Mouse (Mus musculus): ENCODE measurements at regions not wholly inside any gene's neighbourhood (a gene's known extent, or its start where the extent isn't known, plus 50 kb on each side); places are given as distances from the start of the nearest gene placed in this dataset.

- POLR2A ChIA-PET = no interaction called here
Observed at GRCm38 (mm10) chr16:90622677-90623225, 104.5 kb downstream of the Mis18a start.

GRCm38 (mm10) chr16:90621761-90622411, 105.3 kb downstream of the Mis18a start:
- ChIA-PET POLR2A (interaction anchor here in 1 of 4 experiments (1.3 kb wide), 1 partner anchor 401 kb away, joined by 4 read pairs; the partner anchor contains the start of gene Sod1), CTCF (no interaction called here)

More at GRCm38 (mm10) chr16:90622677-90623225, 104.5 kb downstream of the Mis18a start:
- CTCF ChIA-PET = no interaction called here

GRCm38 (mm10) chr16:90619565-90620311, 107.5 kb downstream of the Mis18a start:
- ChIA-PET CTCF (interaction anchor here in 1 of 4 experiments (0.6 to 0.7 kb wide), 3 partner anchors 308 to 729 kb away, joined by 3 to 10 read pairs (median 4); no protein-coding TSS in a partner anchor), POLR2A (interaction anchor here in 1 of 4 experiments (0.6 kb wide), 2 partner anchors 9 to 242 kb away, joined by 3 read pairs; no protein-coding TSS in a partner anchor)

- ChIA-PET POLR2A (interaction anchor here in 1 of 4 experiments (0.7 kb wide), 1 partner anchor 120 kb away, joined by 3 read pairs; no protein-coding TSS in a partner anchor), CTCF (interaction anchor here in 1 of 4 experiments (0.7 kb wide), 1 partner anchor 230 kb away, joined by 3 read pairs; the partner anchor contains the start of gene Hunk)
Observed at GRCm38 (mm10) chr16:90615791-90616190, 111.4 kb downstream of the Mis18a start.

- POLR2A ChIA-PET = interaction anchor here in 1 of 4 experiments (1.4 kb wide), 1 partner anchor 229 kb away, joined by 3 read pairs; no protein-coding TSS in a partner anchor
- CTCF ChIA-PET = no interaction called here
Observed at GRCm38 (mm10) chr16:90614137-90614536, 113.1 kb downstream of the Mis18a start.

- ChIA-PET CTCF (interaction anchor here in 1 of 4 experiments (0.6 kb wide), 1 partner anchor 130 kb away, joined by 3 read pairs; no protein-coding TSS in a partner anchor), POLR2A (interaction anchor here in 2 of 4 experiments (0.7 to 1.4 kb wide), 5 partner anchors 8 to 26 kb away, joined by 3 to 4 read pairs (median 3); no protein-coding TSS in a partner anchor)
Observed at GRCm38 (mm10) chr16:90610097-90610808, 117.0 kb downstream of the Mis18a start.

GRCm38 (mm10) chr16:90599329-90599870, 127.8 kb downstream of the Mis18a start:
- CTCF ChIA-PET = no interaction called here
- POLR2A ChIA-PET = interaction anchor here in 2 of 4 experiments (0.6 to 0.8 kb wide), 2 partner anchors 9 to 11 kb away, joined by 3 read pairs; no protein-coding TSS in a partner anchor

GRCm38 (mm10) chr16:90598727-90599126, 128.5 kb downstream of the Mis18a start:
- POLR2A ChIA-PET = no interaction called here

GRCm38 (mm10) chr16:90592721-90593481, 134.3 kb downstream of the Mis18a start:
- CTCF ChIA-PET = interaction anchor here in 1 of 4 experiments (0.5 kb wide), 1 partner anchor 1631 kb away, joined by 3 read pairs; no protein-coding TSS in a partner anchor
- POLR2A ChIA-PET = no interaction called here

More at GRCm38 (mm10) chr16:90598727-90599126, 128.5 kb downstream of the Mis18a start:
- CTCF ChIA-PET = interaction anchor here in 1 of 4 experiments (0.5 kb wide), 1 partner anchor 54 kb away, joined by 3 read pairs; no protein-coding TSS in a partner anchor

- POLR2A ChIA-PET = interaction anchor here in 3 of 4 experiments (0.6 to 1.3 kb wide), 5 partner anchors 9 to 63 kb away, joined by 3 to 5 read pairs (median 3); no protein-coding TSS in a partner anchor
Observed at GRCm38 (mm10) chr16:90585171-90585570, 142.0 kb downstream of the Mis18a start.

GRCm38 (mm10) chr16:90580411-90580810, 146.8 kb downstream of the Mis18a start:
- CTCF ChIA-PET = no interaction called here
- POLR2A ChIA-PET = interaction anchor here in 2 of 4 experiments (1.2 kb wide), 2 partner anchors 10 to 432 kb away, joined by 3 to 6 read pairs; no protein-coding TSS in a partner anchor

More at GRCm38 (mm10) chr16:90585171-90585570, 142.0 kb downstream of the Mis18a start:
- CTCF ChIA-PET = no interaction called here

- POLR2A ChIA-PET = interaction anchor here in 1 of 4 experiments (0.6 kb wide), 1 partner anchor 565 kb away, joined by 3 read pairs; no protein-coding TSS in a partner anchor
- CTCF ChIA-PET = no interaction called here
Observed at GRCm38 (mm10) chr16:90571107-90571506, 156.1 kb downstream of the Mis18a start.

GRCm38 (mm10) chr16:90569826-90570225, 157.4 kb downstream of the Mis18a start:
- POLR2A ChIA-PET = interaction anchor here in 1 of 4 experiments (0.8 kb wide), 1 partner anchor 13 kb away, joined by 6 read pairs; no protein-coding TSS in a partner anchor
- CTCF ChIA-PET = no interaction called here

GRCm38 (mm10) chr16:90565182-90565581, 162.0 kb downstream of the Mis18a start:
- ChIA-PET POLR2A (interaction anchor here in 1 of 4 experiments (0.6 kb wide), 1 partner anchor 117 kb away, joined by 3 read pairs; no protein-coding TSS in a partner anchor), CTCF (interaction anchor here in 1 of 4 experiments (1.4 kb wide), 1 partner anchor 20 kb away, joined by 7 read pairs; no protein-coding TSS in a partner anchor)

GRCm38 (mm10) chr16:90553120-90553519, 167.3 kb downstream of the Hunk start:
- POLR2A ChIA-PET = no interaction called here
- CTCF ChIA-PET = interaction anchor here in 1 of 4 experiments (0.7 kb wide), 1 partner anchor 32 kb away, joined by 4 read pairs; no protein-coding TSS in a partner anchor

- POLR2A ChIA-PET = interaction anchor here in 1 of 4 experiments (0.7 kb wide), 1 partner anchor 97 kb away, joined by 3 read pairs; no protein-coding TSS in a partner anchor
- CTCF ChIA-PET = no interaction called here
Observed at GRCm38 (mm10) chr16:90551041-90551440, 165.2 kb downstream of the Hunk start.
